Mouse (Mus musculus): ENCODE results near the gene Slc41a2. TPM values are rescaled to one million over a fixed set of nuclear protein-coding genes. Genes with fewer than 3 reads are reported as not detected.

Gene Slc41a2
- total and polyA plus RNA-seq, 3 experiments, result 0.05 TPM; not detected in 2

DNA sequence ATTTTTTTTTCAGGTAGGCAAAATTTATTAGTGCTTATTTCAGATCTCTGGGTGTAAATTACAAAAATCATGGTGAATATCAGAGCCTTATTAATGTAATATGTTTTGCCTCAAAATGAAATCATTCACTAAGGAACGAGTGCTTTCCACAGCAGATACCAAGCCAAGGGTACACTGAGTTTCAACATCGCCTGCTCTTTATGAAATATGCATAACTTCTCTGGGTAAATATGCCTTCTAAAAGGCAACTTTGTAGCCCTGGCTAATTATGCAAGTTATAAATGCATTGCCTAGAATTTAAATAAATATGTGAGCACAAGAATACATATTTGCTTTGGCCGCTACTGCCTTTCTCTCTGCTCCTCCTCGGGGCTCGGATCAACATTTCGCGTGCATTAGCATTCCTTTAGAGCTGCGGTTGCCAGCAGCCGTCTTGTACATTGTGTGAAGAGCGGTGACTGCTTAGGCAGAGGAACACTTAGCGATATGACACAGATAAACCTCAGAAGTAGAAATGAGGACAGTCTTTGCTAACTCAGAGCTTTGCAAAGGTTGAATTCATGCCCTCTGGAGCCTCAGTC is 95.5 kb downstream of the Slc41a2 start:
- Histone ChIP-seq H3K4me1 (ENCODE audit: insufficient read depth, low read depth, low read length) (no peaks in the 10 kb centered on the region), H3K4me3 (ENCODE audit: low read depth, low read length) (no peak overlapping the region), H3K36me3 (replicated peaks) (no peaks in the 10 kb centered on the region), H3K9me3 (replicated peaks) (no peaks in the 10 kb centered on the region), H3K27me3 (ENCODE audit: insufficient read depth, low read length) (peaks cover 41% of the 10 kb centered on the region)
- DNase-seq (ENCODE audit: low spot score) (no peak), ATAC-seq (ENCODE audit: extremely low read depth, insufficient number of reproducible peaks, low FRiP score, poor library complexity, severe bottlenecking) (no peak)
- TF ChIP-seq GATA1 (IDR thresholded peaks at IDR 0.05; ENCODE audit: borderline replicate concordance, low read length), result no peak
- no peak for TF ChIP-seq GATA2 (IDR thresholded peaks at IDR 0.05; ENCODE audit: borderline replicate concordance, low read depth, low read length)
- no peak for TF ChIP-seq POLR2AphosphoS5 (IDR thresholded peaks at IDR 0.05; ENCODE audit: insufficient replicate concordance, low read depth, low read length)
- no peak for TF ChIP-seq CTCF (IDR thresholded peaks at IDR 0.05; ENCODE audit: low read depth, low read length)
- no peak for TF ChIP-seq TAL1 (conservative IDR thresholded peaks at IDR 0.05; ENCODE audit: low read depth, low read length)

DNA sequence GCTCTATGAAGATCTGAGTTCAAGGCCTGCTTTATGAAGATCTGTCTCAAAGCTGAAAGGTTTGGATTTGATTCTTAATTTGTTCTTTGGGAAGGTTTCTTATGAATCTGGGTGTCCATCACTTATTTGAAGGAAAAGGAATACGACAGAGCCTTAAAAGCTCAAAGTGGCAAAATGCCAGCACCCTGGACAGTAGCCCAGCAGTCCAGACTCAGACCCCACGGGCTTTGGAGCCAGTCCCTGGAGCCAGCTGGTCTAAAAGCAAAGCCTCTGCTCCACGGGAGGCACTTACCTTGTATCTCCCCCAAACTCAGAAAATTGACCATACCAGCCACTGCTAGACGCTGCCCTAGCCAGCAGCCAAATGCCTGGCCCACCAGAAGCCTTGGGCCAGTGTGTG is 103.3 kb downstream of the Slc41a2 start:
- ATAC-seq (ENCODE audit: extremely low read depth, insufficient number of reproducible peaks, low FRiP score, poor library complexity, severe bottlenecking) (no peak), DNase-seq (ENCODE audit: low spot score) (no peak)
- H3K27me3 ChIP-seq (ENCODE audit: insufficient read depth, low read length), result peaks cover 32% of the 10 kb centered on the region

GRCm38 (mm10) chr10:83233967-83234366 is 103.7 kb downstream of the Slc41a2 start:
- no peak for ATAC-seq (ENCODE audit: extremely low read depth, insufficient number of reproducible peaks, low FRiP score, poor library complexity, severe bottlenecking)

More for the DNA sequence above, 103.3 kb downstream of the Slc41a2 start:
- Histone ChIP-seq H3K4me1 (ENCODE audit: insufficient read depth, low read depth, low read length) (no peaks in the 10 kb centered on the region), H3K4me3 (ENCODE audit: low read depth, low read length) (no peak overlapping the region), H3K9me3 (replicated peaks) (no peaks in the 10 kb centered on the region), H3K36me3 (replicated peaks) (no peaks in the 10 kb centered on the region)
- TF ChIP-seq GATA2 (IDR thresholded peaks at IDR 0.05; ENCODE audit: borderline replicate concordance, low read depth, low read length) (no peak), GATA1 (IDR thresholded peaks at IDR 0.05; ENCODE audit: borderline replicate concordance, low read length) (no peak), CTCF (IDR thresholded peaks at IDR 0.05; ENCODE audit: low read depth, low read length) (no peak), TAL1 (conservative IDR thresholded peaks at IDR 0.05; ENCODE audit: low read depth, low read length) (no peak), POLR2AphosphoS5 (IDR thresholded peaks at IDR 0.05; ENCODE audit: insufficient replicate concordance, low read depth, low read length) (no peak)

GRCm38 (mm10) chr10:83228626-83229025 is 109.1 kb downstream of the Slc41a2 start:
- ATAC-seq (ENCODE audit: extremely low read depth, insufficient number of reproducible peaks, low FRiP score, poor library complexity, severe bottlenecking) (no peak), DNase-seq (ENCODE audit: low spot score) (no peak)
- Histone ChIP-seq H3K9me3 (replicated peaks) (no peaks in the 10 kb centered on the region), H3K4me3 (ENCODE audit: low read depth, low read length) (no peak overlapping the region), H3K36me3 (replicated peaks) (no peaks in the 10 kb centered on the region), H3K27me3 (ENCODE audit: insufficient read depth, low read length) (peaks cover 28% of the 10 kb centered on the region), H3K4me1 (ENCODE audit: insufficient read depth, low read depth, low read length) (0 out of 2 replicates have a peak, but pooled peaks cover 2% of the 10 kb centered on the region)
- no peak for TF ChIP-seq GATA1 (IDR thresholded peaks at IDR 0.05; ENCODE audit: borderline replicate concordance, low read length)
- TF ChIP-seq POLR2AphosphoS5 (IDR thresholded peaks at IDR 0.05; ENCODE audit: insufficient replicate concordance, low read depth, low read length), result no peak
- no peak for TF ChIP-seq GATA2 (IDR thresholded peaks at IDR 0.05; ENCODE audit: borderline replicate concordance, low read depth, low read length)
- TF ChIP-seq TAL1 (conservative IDR thresholded peaks at IDR 0.05; ENCODE audit: low read depth, low read length), result no peak
- TF ChIP-seq CTCF (IDR thresholded peaks at IDR 0.05; ENCODE audit: low read depth, low read length), result no peak

More at GRCm38 (mm10) chr10:83233967-83234366, 103.7 kb downstream of the Slc41a2 start:
- no peak for DNase-seq (ENCODE audit: low spot score)
- H3K9me3 ChIP-seq (replicated peaks), result no peaks in the 10 kb centered on the region
- H3K4me3 ChIP-seq (ENCODE audit: low read depth, low read length), result no peak overlapping the region
- TF ChIP-seq TAL1 (conservative IDR thresholded peaks at IDR 0.05; ENCODE audit: low read depth, low read length) (no peak), POLR2AphosphoS5 (IDR thresholded peaks at IDR 0.05; ENCODE audit: insufficient replicate concordance, low read depth, low read length) (no peak), GATA2 (IDR thresholded peaks at IDR 0.05; ENCODE audit: borderline replicate concordance, low read depth, low read length) (no peak), GATA1 (IDR thresholded peaks at IDR 0.05; ENCODE audit: borderline replicate concordance, low read length) (no peak), CTCF (IDR thresholded peaks at IDR 0.05; ENCODE audit: low read depth, low read length) (no peak)
- no peaks in the 10 kb centered on the region for H3K4me1 ChIP-seq (ENCODE audit: insufficient read depth, low read depth, low read length)
- H3K27me3 ChIP-seq (ENCODE audit: insufficient read depth, low read length), result peaks cover 32% of the 10 kb centered on the region
- H3K36me3 ChIP-seq (replicated peaks), result no peaks in the 10 kb centered on the region

GRCm38 (mm10) chr10:83224999-83225398 is 112.7 kb downstream of the Slc41a2 start:
- peaks cover 31% of the 10 kb centered on the region for H3K27me3 ChIP-seq (ENCODE audit: insufficient read depth, low read length)
- H3K36me3 ChIP-seq (replicated peaks), result no peaks in the 10 kb centered on the region
- no peaks in the 10 kb centered on the region for H3K9me3 ChIP-seq (replicated peaks)
- ATAC-seq (ENCODE audit: extremely low read depth, insufficient number of reproducible peaks, low FRiP score, poor library complexity, severe bottlenecking) (no peak), DNase-seq (ENCODE audit: low spot score) (no peak)
- TF ChIP-seq POLR2AphosphoS5 (IDR thresholded peaks at IDR 0.05; ENCODE audit: insufficient replicate concordance, low read depth, low read length), result no peak
- TF ChIP-seq GATA2 (IDR thresholded peaks at IDR 0.05; ENCODE audit: borderline replicate concordance, low read depth, low read length), result no peak
- no peak for TF ChIP-seq TAL1 (conservative IDR thresholded peaks at IDR 0.05; ENCODE audit: low read depth, low read length)
- no peak for TF ChIP-seq CTCF (IDR thresholded peaks at IDR 0.05; ENCODE audit: low read depth, low read length)
- no peak for TF ChIP-seq GATA1 (IDR thresholded peaks at IDR 0.05; ENCODE audit: borderline replicate concordance, low read length)
- H3K4me1 ChIP-seq (ENCODE audit: insufficient read depth, low read depth, low read length), result peaks cover 5% of the 10 kb centered on the region; the same call in 1 of the 2 replicates
- no peak overlapping the region for H3K4me3 ChIP-seq (ENCODE audit: low read depth, low read length)

DNA sequence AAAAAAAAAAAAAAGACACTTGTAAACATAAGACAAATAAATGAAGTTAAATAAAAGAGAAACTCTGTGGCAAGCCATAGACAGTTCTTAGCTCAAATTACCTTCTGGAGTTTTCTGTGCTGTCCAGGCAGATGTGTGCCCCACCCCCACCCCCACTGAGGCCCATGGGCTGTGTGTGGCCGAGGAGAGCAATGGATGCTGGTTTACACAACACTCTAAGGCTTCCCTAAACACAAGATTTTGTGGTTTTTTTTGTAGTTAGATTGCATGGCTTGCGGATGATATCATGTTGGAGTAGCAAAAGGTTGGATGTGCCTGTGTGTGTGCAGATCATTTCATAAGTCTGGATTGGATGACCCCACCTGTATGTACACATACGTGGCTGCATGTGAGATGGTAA is 116.8 kb downstream of the Slc41a2 start:
- Histone ChIP-seq H3K9me3 (replicated peaks) (no peaks in the 10 kb centered on the region), H3K4me1 (ENCODE audit: insufficient read depth, low read depth, low read length) (peaks cover 13% of the 10 kb centered on the region), H3K27me3 (ENCODE audit: insufficient read depth, low read length) (peaks cover 21% of the 10 kb centered on the region), H3K36me3 (replicated peaks) (no peaks in the 10 kb centered on the region), H3K4me3 (ENCODE audit: low read depth, low read length) (no peak overlapping the region)
- TF ChIP-seq POLR2AphosphoS5 (IDR thresholded peaks at IDR 0.05; ENCODE audit: insufficient replicate concordance, low read depth, low read length) (no peak), TAL1 (conservative IDR thresholded peaks at IDR 0.05; ENCODE audit: low read depth, low read length) (no peak), CTCF (IDR thresholded peaks at IDR 0.05; ENCODE audit: low read depth, low read length) (no peak), GATA1 (IDR thresholded peaks at IDR 0.05; ENCODE audit: borderline replicate concordance, low read length) (no peak), GATA2 (IDR thresholded peaks at IDR 0.05; ENCODE audit: borderline replicate concordance, low read depth, low read length) (no peak)
- DNase-seq (ENCODE audit: low spot score), result no peak
- no peak for ATAC-seq (ENCODE audit: extremely low read depth, insufficient number of reproducible peaks, low FRiP score, poor library complexity, severe bottlenecking)
